Mouse (Mus musculus) cerebellum, adult 18-20 months (tissue): Measurements from ENCODE around the gene Gm9964.
"Not testable (repeated sequence)": the region's sequence is repeated elsewhere in the genome, so short reads cannot be mapped to it uniquely, and the experiment has no call there.

Experiments
- DNase-seq, 2 experiments: peaks; one replicate each; pipeline ENCODE4 v3.0.0; 2021

Gene Gm9964

DNA sequence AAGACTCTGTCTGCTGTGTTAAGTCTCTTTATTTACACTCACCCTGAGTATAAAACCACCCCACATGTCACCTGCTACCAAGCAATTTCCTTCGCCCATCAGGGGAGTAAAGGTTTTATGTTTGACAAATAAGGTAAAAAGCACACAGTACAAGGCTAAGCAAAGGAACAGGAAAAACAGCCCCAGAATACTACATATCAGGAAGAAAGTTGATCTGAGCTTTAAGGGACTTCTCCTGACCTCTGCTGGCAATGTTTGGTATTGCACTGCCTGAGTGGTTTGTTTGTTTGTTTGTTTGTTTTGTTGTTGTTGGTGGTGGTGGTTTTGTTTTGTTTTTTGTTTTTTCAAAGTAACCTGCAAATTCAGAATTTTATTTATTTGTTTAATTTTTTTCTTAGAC, 539 bp downstream of the Gm9964 start:
- DNase-seq: peak; percentile 45 to 64

DNA sequence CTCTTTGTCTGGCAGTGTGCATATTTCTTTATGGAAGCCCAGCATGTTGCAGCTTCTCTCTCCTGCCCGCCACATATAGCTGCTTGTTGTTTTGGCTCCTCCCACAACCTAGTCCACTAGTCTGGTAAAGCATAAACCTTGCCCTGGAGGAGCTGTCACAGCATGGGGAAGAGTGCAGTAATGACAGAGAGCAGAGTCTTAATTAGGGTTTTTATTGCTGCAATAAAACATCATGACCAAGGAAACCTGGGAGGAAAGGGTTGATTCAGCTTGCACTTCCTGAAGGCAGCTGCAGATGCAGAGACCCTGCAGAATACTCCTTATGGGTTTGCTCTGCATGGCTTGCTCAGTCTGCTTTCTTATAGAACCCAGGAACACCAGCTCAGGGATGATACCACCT, 2.7 kb downstream of the Gm9964 start:
- no peak for DNase-seq

DNA sequence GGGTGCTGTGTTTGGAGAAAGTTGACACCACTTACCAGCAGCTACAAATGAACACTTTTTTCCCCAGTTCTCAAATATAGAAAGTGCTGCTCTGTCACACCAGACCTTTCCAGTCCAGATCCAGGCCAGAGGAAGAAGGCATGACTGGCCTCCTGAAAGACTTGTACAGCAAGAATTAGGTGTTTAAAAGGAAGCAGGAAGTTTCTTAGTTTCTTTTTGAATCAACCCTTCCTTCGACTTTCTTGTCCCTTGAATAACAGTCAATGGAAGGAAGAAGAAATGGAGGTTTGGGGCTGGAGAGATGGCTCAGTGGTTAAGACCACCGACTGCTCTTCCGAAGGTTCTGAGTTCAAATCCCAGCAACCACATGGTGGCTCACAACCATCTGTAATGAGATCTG, 3.7 kb downstream of the Gm9964 start:
- DNase-seq: no peak

DNA sequence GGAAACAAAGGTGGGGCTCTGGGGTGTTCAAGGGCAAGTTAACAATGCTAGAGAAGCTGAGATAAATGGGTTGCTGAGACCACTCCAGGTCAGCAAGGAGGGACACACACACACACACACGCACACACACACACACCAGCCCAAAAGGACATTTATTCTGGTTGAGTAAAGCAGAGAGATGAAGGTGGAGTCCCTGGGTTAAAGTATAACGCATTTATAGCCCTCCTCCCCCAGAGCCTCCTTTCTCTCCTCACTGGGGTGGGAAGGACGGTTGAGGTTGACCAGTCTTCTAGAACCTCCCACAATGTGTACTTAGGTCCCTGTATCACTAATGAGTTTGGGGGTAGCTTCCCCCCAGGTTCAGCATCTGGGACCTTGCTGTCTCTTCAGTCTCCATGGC, 4.6 kb downstream of the Gm9964 start:
- no peak for DNase-seq

DNA sequence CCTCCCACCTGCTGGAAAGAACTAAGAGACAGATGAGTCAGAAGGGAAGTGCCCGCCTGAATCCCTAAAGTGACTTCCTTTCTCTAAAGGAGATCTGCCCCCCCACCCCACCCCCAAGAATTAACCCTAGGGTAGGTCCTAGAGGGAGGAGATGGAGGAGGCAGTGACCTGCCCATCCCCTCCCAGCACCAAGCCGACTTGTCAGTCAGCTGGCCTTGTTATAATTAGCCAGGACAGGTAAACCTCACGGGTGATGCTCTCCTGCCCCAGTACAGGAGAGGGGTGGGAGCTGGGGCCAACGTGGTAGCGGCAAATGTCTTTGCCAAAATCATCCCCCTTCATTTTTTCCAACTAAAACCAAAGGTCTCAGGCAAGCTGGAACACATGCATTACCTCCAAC, 5.1 kb downstream of the Gm9964 start:
- DNase-seq: no peak

DNA sequence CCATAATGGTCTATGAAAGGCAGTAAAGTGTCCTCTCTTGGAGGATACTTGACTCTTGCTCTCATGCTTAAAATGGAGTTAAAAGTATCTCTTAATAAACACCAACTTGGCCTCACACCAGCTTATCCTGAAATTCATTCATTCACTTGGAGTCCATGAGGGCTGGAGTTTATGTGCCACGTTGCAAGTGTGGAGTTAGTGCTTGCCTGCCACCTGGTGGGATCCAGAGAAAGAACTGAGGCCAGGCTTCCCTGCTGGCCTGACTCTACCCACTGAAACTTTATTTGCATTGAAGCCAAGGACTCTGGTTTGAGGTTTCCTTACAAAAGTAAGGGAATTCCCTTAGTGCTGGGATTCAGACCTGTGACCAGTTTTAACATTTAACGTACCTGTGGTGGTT, 6.2 kb downstream of the Gm9964 start:
- no peak for DNase-seq

DNA sequence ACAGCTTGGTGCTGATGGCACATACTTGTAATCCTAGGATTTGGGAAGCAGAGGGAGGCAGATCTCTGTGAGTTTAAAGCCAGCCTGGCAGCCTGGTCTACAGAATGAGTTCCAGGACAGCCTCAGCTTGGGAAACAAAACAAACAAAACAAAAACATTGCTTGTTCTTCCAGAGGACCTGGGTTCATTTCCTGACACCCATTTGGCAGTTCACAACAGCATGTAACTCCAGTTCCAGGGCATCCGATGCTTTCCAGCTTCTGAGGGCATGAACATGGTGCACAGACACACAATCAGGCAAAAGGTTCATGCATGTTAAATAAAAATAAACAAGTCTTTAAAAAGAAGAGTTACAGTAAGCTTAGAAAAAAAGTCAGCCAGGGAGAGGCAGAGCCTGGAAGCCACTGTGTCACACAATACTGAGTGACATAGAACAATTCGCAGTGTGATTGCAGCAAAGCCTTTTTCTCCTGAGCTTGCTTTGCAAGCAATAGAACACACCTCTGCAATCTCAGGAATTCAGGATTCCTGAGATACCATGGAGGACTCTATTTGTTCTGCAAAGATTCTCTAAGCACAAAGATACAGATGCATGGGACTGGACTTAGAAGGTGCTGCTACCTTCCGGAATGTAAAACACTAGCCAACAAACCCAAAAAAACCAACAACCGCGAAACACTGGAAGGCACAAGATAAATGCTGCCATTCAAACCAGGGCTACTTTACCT, 7.6 kb downstream of the Gm9964 start:
- no peak for DNase-seq

DNA sequence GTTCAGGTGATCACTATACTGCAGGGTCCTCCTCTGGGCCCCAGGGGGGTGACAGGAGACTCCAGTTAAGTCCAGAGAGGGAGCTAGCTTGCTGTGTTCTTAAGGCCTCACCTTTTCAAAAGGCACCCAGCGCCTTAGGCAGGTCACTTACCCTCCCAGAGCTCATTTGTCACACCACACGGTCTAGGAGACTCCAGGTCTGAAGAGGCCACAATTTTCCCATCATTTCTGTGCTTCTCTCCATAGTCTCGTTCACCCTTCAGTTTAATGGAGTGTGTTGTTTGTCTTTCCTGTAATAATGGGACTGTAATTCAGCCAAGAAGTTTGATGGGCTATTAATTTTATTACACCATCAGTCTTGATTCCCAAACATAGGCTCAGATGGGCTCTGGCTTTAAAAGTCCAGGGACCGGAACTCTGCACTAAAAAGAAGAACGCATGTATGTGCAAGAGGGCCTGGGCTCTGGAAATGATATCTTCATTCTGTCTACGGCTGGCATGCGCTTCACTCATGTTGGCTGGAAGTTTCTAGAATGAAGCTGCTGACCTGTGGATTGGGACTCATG, 8.3 kb downstream of the Gm9964 start:
- DNase-seq: no peak

DNA sequence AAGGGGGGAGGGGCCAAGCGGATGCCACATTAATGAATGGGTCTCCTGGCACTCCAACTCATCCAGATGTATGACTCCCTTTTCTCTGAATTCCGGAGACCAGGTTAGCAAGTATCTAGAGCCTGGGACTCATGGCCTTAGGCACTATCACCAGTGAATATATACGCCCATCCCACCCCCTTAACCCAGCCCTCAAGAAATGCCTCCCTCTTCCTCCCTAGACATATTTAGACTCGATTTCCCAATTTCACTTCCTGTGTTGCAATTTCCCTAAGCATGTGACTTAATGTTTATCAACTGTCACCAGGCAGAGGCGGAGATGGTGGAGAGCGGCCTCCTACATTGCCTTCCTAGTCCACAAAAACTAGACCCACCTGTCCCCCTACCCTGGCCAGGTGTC, 9.3 kb downstream of the Gm9964 start:
- no peak for DNase-seq

DNA sequence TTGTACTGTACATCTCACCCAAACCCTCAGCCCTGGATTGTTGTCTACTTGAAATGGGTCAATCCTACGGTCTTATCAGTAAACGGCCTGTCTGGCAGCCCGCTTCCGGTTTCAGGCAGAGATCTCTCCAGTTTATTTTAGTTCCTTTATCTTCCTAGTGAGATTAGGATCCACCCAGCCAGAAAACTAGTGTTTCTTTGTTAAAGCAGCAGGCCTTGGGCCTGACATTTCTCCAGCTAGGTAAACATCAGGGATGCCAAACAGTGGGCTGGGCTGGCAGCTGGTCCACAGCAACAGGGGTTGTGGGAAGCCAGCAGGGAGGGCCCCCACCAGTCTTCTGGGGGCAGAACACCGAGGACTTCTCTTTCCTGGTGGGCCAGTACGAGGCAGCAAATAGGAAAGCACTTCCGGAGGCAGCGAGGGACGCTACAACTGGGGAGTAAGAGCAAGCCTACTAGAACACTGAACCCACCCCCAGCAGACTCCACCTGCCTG, 10.4 kb downstream of the Gm9964 start:
- DNase-seq: no peak

DNA sequence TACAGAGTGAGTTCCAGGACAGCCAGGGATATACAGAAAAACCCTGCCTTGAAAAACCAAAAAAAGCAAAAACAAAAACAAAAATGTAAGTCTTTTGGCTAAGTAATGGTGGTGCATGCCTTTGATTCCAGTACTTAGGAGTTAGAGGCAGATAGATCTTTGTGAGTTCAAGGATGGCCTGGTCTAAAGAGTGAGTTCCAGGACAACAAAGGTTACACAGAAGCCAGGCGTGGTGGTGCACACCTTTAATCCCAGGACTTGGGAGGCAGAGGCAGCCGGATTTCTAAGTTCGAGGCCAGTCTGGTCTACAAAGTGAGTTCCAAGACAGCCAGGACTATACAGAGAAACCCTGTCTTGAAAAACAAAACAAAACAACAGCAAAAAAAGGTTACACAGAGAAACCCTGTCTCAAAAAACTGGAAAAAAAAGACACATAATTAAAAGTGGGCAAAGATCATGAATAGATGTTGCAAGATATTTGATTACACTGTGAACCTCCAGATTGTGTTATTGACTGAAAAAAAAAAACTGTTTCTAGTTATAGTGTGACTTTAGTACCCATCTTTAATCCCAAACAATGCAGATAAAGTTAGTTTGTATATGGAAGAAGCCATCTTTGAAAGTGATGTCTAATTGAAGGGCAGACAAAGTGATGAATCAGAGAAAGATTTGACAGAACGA, 13.2 kb downstream of the Gm9964 start:
- no peak for DNase-seq

DNA sequence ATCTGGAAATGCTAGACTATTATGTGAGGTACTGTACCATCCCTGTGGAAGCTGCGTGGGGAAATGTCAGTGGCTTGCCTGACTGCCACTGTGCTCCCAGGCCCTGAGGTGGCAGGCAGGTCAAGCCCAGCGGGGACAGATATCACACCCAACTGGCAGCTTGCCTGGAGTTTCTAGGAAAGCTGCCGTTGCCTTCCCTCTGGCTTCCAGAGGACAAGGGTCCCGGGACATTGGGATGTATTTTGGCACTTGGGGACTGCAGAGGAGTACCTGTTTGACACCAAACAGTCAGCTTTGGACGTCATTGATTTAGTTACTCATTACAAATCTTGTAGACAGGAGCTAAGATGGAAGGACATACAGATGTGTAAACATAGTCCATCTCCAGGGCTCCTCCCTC, 15.3 kb downstream of the Gm9964 start:
- DNase-seq: no peak

DNA sequence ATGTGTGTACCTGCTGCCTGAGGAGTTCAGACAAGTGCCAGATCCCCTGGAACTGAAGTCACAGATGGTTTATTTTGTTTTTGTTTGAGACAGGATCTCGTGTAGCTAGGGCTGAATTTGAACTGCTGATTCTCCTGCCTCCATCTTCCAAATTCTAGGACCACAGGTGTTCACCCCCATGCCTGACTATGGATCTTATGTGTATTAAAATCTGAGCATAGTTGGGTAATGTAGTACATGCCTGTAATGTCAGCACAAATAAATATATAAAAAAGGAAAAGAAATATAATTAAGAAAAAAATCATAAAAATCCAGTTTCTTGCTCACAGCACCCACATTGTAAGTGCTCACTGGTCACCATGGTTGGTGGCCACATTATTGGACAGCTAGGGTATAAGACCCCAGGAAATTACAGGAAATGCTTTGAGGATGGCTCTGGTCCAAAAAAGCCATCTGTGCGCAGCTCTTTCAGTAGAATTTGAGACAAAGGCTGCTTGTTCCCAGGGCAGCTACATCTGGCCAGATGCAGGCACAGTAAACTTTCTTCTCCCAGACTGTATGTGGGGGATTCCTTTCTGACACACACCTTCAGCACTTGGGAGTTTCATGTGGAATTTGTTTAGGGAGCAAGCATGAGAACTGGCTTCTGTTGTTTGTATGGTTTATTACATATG, 16.8 kb downstream of the Gm9964 start:
- DNase-seq: no peak

DNA sequence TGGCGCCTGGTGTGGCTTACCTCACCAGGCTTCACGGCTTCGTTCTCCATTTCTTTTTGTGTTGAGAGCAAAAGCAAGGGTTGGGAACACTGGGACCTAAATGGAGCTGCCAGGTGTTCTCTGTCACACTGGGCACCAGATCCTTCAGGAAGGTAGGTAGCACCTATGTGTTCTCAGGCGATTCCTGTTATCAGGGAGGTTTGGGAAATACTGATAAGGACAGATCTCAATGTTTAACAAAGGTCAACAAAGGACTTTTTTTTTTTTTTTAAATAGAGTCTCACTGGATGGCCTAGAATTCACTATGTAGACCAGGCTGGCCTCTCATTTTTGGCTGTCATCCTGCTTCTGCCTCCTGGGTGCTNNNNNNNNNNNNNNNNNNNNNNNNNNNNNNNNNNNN, 22.9 kb downstream of the Gm9964 start:
- DNase-seq: no peak

DNA sequence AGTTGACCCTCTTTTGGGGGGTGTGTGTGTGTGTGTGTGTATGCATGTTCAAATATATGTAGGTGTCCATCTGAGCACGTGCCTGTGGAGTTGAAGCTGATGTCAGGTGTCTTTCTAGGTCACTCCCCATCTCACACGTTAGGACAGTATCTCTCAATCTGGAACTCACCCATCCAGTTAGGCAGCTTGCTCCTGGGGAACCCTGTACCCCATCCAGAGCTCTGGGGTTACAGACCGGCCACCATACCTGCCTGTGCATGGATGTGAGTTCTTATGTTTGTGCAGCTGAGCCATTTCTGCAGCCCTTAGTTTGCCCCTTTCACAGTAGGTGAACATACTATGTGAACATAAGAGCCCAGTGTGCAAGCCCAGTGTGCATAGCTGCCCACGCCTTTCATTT, 23.7 kb downstream of the Gm9964 start:
- no peak for DNase-seq

DNA sequence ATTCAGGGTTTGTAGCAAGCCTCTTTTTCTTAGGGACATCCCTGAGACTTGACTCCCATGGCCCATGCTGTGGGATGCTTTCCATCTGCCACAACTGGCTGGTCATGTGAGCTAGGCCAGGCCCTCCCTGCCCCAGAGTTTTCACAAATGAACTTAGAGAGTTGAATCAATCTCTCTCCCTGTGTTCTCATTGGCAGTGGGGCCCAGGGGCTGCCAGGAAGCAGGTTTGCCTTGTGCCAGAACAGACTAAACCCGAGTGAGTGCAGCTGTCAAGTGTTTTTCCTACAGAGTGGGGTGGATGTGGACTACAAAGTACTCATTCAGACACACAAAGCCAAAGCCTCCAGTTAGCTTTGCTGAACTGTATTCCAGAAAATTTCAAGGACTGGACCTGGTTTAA, 29.5 kb downstream of the Gm9964 start:
- no peak for DNase-seq

DNA sequence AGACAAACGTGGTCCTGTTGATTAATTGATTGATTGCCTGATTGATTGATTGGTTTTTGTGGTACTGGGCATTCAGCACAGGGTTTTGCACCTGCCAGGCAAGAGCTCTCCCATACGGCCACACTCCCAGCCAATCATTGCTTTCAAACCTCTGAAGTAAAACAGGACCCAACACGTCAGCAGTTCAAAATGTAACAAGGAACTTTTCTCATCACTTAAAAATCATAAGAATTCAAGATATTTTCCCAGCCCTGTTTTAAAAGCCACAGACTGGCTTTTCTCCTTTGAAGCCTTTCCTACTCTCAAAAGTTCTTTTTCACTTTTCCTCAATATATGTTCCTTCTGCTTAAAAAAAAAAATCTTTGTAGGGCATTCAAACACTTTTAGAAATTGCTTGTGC, 32.3 kb downstream of the Gm9964 start:
- DNase-seq: no peak

DNA sequence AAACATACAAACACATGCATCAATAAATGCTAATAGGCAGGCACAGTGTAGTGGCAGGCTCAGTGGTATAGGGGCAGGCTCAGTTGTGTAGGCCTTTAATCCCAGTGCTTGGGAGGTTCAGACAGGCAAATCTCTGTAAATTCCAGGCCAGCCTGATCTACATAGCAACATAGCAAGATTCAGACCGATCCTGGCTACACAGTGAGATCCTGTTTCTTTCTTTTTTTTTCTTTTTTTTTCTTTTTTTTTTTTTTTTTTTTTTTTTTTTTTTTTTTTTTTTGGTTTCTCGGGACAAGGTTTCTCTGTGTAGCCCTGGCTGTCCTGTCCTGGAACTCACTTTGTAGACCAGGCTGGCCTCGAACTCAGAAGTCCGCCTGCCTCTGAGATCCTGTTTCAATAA, 36.6 kb downstream of the Gm9964 start:
- DNase-seq: not testable (repeated sequence)

DNA sequence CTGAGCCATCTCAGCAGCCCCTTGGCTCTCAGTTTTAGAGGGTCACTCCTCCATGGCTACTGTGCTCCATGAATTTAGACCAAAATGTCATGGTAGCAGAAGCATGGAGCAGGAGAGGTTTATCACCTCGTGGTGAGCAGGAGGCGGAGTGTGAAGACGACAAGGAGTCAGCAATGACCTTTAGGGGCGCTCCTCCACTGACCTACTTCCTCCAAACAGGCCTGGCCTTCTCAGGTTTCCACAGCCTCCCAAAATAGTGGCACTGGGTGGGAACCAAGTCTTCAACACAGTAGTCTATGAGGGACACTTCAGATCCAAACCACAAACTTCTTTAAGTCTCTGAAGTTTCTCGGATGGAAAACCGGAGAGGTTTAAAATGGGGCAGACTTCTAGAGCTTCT, 38.0 kb downstream of the Gm9964 start:
- DNase-seq: no peak

DNA sequence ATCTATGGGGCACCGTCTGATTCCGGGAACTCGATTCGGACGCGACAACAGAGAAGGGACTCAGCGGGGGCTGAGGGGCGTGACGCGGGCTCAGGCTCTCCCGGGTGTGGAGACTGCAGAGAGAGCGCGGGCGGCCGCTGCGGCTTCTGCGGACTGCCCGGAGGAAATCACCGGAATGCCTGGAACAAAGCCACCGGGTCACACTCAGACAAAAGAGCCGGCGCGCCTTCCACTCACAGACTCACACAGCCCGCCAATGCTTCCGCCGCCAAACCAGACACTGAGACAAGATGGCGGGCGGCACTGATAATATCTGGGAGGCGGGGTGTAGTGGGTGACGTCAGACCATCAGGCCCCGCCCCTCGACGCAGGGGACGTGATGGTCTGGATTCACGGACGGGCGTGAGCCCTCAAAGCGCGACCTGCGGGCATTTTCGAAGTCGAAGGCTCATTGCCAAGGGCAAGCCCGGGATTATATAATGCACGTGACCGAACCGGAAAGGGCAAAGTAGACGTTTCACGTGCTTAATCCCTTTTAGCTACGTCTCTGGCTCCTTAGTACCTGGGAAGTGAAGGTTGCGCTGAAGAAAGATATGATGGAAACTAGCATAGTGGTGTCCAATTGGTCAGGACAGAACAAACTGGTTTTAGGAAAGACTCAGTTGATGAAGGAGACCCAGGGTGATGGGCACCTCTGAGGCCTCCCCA, 42.2 kb downstream of the Gm9964 start, which contains the start of gene Wsb1:
Wsb1 (minus strand) TSS at position 281 of the 708 bp plus-strand sequence.
- DNase-seq: peak; percentile 88 to 95

DNA sequence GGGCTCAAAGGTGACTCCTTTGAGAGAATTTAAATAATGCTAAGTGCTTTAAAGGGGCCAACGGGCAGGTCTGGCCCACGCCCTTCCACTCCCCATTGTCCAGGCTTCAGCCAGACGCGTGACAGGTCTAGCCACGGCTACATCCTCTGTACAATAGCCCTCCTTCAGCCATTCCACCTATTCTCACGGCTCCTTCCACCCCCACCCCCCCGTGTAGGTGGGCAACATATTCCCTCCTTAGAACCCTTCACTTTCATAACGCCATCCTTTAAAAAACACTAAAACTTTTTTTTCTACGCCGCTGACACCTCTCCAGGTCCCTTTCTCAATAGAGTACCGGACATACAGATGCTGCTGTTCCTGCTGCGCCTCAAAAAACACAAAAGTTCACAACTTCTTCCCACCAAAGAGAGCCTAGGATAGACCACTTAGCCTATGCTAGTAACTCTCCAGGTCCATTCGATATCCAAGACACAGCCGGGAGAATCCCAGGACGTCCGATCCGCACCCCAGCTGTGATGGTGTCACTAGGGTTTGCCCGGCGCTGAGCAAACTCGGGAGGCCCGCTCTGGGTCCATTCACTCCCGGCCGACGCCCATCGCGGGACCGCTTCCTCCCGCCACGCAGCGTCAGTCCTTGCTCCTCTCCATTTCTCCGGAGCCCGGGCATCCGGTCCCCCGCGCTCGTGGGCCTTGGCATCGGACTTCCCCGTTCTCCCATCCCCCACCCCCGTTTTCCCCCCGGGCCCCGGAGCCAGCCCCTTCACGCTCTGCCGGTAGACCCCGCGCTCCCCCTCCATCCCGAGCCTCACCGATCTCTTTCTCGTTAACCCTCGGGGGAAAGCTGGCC, 42.9 kb downstream of the Gm9964 start:
- peak; percentile 48 to 62 for DNase-seq
